16 mouse cellular contexts compared by ENCODE assay signal in the genomic region with DNA sequence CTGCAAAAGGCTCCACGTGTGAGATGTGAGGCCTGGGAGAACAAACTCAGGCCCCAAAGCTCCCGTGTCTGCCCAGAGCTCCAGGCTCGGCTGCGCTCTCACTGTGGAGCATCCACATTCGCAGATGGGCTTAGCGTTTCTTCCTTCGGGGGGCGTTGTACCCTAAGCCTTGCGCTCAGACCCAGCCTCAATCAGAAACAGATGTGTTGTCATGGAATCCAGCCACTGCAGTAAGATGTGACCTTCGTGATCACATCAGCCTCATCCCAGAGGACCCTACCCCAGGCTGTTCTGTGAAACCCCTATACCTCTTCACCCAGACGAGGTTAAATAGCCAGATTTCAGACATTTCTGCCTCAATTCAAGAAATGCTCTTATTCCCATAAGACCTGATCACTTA.
DNase-seq lines count a peak whose midpoint lies in the region; ATAC-seq and TF ChIP-seq lines count a peak whose summit lies in the region.
"Had no signal": no experiment of that assay in that cellular context is flagged by ENCODE, and none has a peak within 500 bp of the region (broad histone marks: within the 10 kb centered on the region; RNA-seq: fewer than 3 reads in every experiment).

No protein-coding gene starts in this region.

- ATAC-seq in hindbrain, embryonic 11.5 days (ENCODE audit: low FRiP score), result no peak
- ATAC-seq in hindbrain, postnatal 0 days, result no peak
- ATAC-seq in stomach, embryonic 14.5 days (ENCODE audit: insufficient number of reproducible peaks, insufficient read depth, low FRiP score, low read depth), result no peak
- ATAC-seq in stomach, postnatal 0 days (ENCODE audit: low FRiP score, low TSS enrichment), result no peak
- no peak for ATAC-seq in cerebellum, adult (ENCODE audit: insufficient number of reproducible peaks, low FRiP score, low TSS enrichment)
- ATAC-seq: inflammation-experienced regulatory T-cells, adult 6 months had no signal

- no peaks in the 10 kb centered on the region for H3K9me3 ChIP-seq in hindbrain, embryonic 11.5 days (ENCODE audit: control insufficient read depth, low read length)
- H3K9me3 ChIP-seq in hindbrain, postnatal 0 days (ENCODE audit: low read length), result no peaks in the 10 kb centered on the region
- H3K9me3 ChIP-seq in stomach, embryonic 14.5 days (ENCODE audit: control insufficient read depth, low read depth, low read length), result no peaks in the 10 kb centered on the region
- no peaks in the 10 kb centered on the region for H3K9me3 ChIP-seq in stomach, postnatal 0 days (ENCODE audit: control insufficient read depth, low read length)
- H3K9me3 ChIP-seq: kidney, embryonic 15.5 days; limb, embryonic 15.5 days had no signal

- no peak overlapping the region for H3K4me3 ChIP-seq in hindbrain, embryonic 11.5 days (ENCODE audit: low read depth, low read length)
- no peak overlapping the region for H3K4me3 ChIP-seq in hindbrain, postnatal 0 days (ENCODE audit: low read length)
- no peak overlapping the region for H3K4me3 ChIP-seq in stomach, embryonic 14.5 days (ENCODE audit: low read depth, low read length)
- H3K4me3 ChIP-seq in stomach, postnatal 0 days (ENCODE audit: low read depth, low read length), result no peak overlapping the region
- H3K4me3 ChIP-seq: kidney, embryonic 15.5 days; limb, embryonic 15.5 days had no signal

- H3K4me2 ChIP-seq in hindbrain, embryonic 11.5 days (replicated peaks; ENCODE audit: low read depth, low read length), result no peak overlapping the region
- no peak overlapping the region for H3K4me2 ChIP-seq in hindbrain, postnatal 0 days (ENCODE audit: low read depth, low read length)
- H3K4me2 ChIP-seq in stomach, embryonic 14.5 days (replicated peaks; ENCODE audit: low read depth, low read length), result no peak overlapping the region
- H3K4me2 ChIP-seq in stomach, postnatal 0 days (replicated peaks; ENCODE audit: low read depth), result no peak overlapping the region
- H3K4me2 ChIP-seq: limb, embryonic 15.5 days had no signal

- no peaks in the 10 kb centered on the region for H3K27me3 ChIP-seq in hindbrain, embryonic 11.5 days (ENCODE audit: control insufficient read depth, insufficient read depth, low read length)
- H3K27me3 ChIP-seq in hindbrain, postnatal 0 days (ENCODE audit: insufficient read depth, low read length), result no peaks in the 10 kb centered on the region
- no peaks in the 10 kb centered on the region for H3K27me3 ChIP-seq in stomach, embryonic 14.5 days (ENCODE audit: control insufficient read depth, insufficient read depth, low read length)
- no peaks in the 10 kb centered on the region for H3K27me3 ChIP-seq in stomach, postnatal 0 days (ENCODE audit: control insufficient read depth, insufficient read depth, low read length)

- no peak for TF ChIP-seq CTCF in hindbrain, postnatal 0 days (IDR thresholded peaks at IDR 0.05; ENCODE audit: low read depth)
- no peak for TF ChIP-seq CTCF in stomach, postnatal 0 days (IDR thresholded peaks at IDR 0.05; ENCODE audit: low read depth)

- no peaks in the 10 kb centered on the region for H3K4me1 ChIP-seq in hindbrain, embryonic 11.5 days (replicated peaks; ENCODE audit: control insufficient read depth, insufficient read depth, low read length)
- H3K4me1 ChIP-seq in hindbrain, postnatal 0 days (ENCODE audit: insufficient read depth, low read length), result no peaks in the 10 kb centered on the region; the same call in none of the 2 replicates
- peaks cover 14% of the 10 kb centered on the region for H3K4me1 ChIP-seq in stomach, embryonic 14.5 days (ENCODE audit: control insufficient read depth, insufficient read depth, low read length)
- H3K4me1 ChIP-seq in stomach, postnatal 0 days (replicated peaks; ENCODE audit: control insufficient read depth, insufficient read depth), result no peaks in the 10 kb centered on the region

- 70% methylated on average over 11 of the region's 11 CpGs for WGBS in hindbrain, embryonic 11.5 days
- 85% methylated on average over 11 of the region's 11 CpGs for WGBS in hindbrain, postnatal 0 days
- 80% methylated on average over 11 of the region's 11 CpGs for WGBS in stomach, embryonic 14.5 days
- 83% methylated on average over 11 of the region's 11 CpGs for WGBS in stomach, postnatal 0 days

- no peak overlapping the region for H3K9ac ChIP-seq in hindbrain, embryonic 11.5 days (ENCODE audit: low read depth, low read length)
- H3K9ac ChIP-seq in hindbrain, postnatal 0 days (replicated peaks; ENCODE audit: low read length), result no peak overlapping the region
- no peak overlapping the region for H3K9ac ChIP-seq in stomach, embryonic 14.5 days (replicated peaks; ENCODE audit: low read depth, low read length)
- no peak overlapping the region for H3K9ac ChIP-seq in stomach, postnatal 0 days (ENCODE audit: low read length)
- H3K9ac ChIP-seq: kidney, embryonic 15.5 days; limb, embryonic 15.5 days had no signal

- TF ChIP-seq EP300 in stomach, postnatal 0 days (optimal IDR thresholded peaks at IDR 0.05), result no peak

- peak; percentile 39 for DNase-seq in hindbrain, embryonic 11.5 days (ENCODE audit: low spot score)
- DNase-seq in hindbrain, postnatal 0 days (ENCODE audit: low spot score), result no peak
- no peak for DNase-seq in stomach, postnatal 0 days (ENCODE audit: low spot score)
- DNase-seq in forelimb bud, embryonic 11.5 days (ENCODE audit: low read depth, low spot score), result peak; percentile 23
- no peak for DNase-seq in ovary, postnatal 36 days (ENCODE audit: low spot score)
- DNase-seq: adrenal gland, postnatal 25 days; cerebellum, adult 2 months; cerebellum, postnatal 36 days; gastrocnemius, postnatal 10 days; right cerebral cortex, postnatal 14 days; spleen, adult 18-20 months had no signal

- no peak overlapping the region for H3K27ac ChIP-seq in hindbrain, embryonic 11.5 days (ENCODE audit: low read depth, low read length)
- H3K27ac ChIP-seq in hindbrain, postnatal 0 days, result no peak overlapping the region
- H3K27ac ChIP-seq in stomach, embryonic 14.5 days (ENCODE audit: low read length), result 0 out of 2 replicates have a peak overlapping the region, but pooled peaks have one; percentile 39
- no peak overlapping the region for H3K27ac ChIP-seq in stomach, postnatal 0 days (replicated peaks)
- H3K27ac ChIP-seq: kidney, embryonic 15.5 days; limb, embryonic 15.5 days had no signal

- no peaks in the 10 kb centered on the region for H3K36me3 ChIP-seq in hindbrain, embryonic 11.5 days (ENCODE audit: control insufficient read depth, insufficient read depth, low read length)
- H3K36me3 ChIP-seq in hindbrain, postnatal 0 days (ENCODE audit: insufficient read depth, low read length), result no peaks in the 10 kb centered on the region
- H3K36me3 ChIP-seq in stomach, embryonic 14.5 days (ENCODE audit: control insufficient read depth, insufficient read depth, low read length), result no peaks in the 10 kb centered on the region
- H3K36me3 ChIP-seq in stomach, postnatal 0 days (ENCODE audit: control insufficient read depth, insufficient read depth, low read length), result no peaks in the 10 kb centered on the region
- H3K36me3 ChIP-seq: kidney, embryonic 15.5 days; limb, embryonic 15.5 days had no signal

Comparison
In these comparisons a context has a peak if more than half of its experiments do, and no peak if none do; other contexts are left out.
1. DNase-seq: peak in hindbrain, embryonic 11.5 days (single experiment) and forelimb bud, embryonic 11.5 days (single experiment); none in hindbrain, postnatal 0 days (single experiment), stomach, postnatal 0 days (single experiment) and ovary, postnatal 36 days (single experiment).